In the genomic region with DNA sequence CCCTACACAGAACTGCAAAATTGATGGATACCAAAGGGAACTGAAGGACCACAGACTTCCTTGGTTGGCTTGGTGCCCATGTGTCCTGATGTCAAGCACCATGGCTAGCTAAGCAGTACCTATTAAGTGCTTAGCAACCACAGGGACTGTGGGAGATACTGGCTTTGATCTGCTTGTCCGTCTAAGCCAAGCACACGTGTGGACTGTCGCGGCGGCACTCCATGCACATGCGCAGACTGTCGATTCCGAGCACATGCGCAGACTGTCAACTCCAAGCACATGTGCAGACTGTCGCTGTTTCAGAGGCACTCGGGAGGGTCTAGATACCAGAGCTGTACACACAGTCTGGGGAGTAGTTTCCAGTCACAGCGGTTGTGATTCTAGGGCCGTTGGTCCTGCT, we compare ENCODE assay signal across 18 mouse cellular contexts.
A peak's percentile ranks its signal among the peaks of the same experiment; 100 is the strongest.
DNase-seq lines count a peak whose midpoint lies in the region; ATAC-seq lines count a peak whose summit lies in the region.
"Had no signal": no experiment of that assay in that cellular context is flagged by ENCODE, and none has a peak within 500 bp of the region (broad histone marks: within the 10 kb centered on the region; RNA-seq: fewer than 3 reads in every experiment).

No protein-coding gene starts in this region.

- peak; percentile 19 for DNase-seq in forebrain, embryonic 14.5 days (ENCODE audit: low spot score)
- DNase-seq in MN1 (ENCODE audit: low spot score): peak; percentile 35
- no peak for DNase-seq in right cerebral cortex, postnatal 25 days
- DNase-seq: adrenal gland, adult 8-10 months; kidney, adult 8-10 months; kidney, postnatal 4 days; lung, postnatal 10 days; thymus, adult 2 months had no signal

- no peaks in the 10 kb centered on the region for H3K36me3 ChIP-seq in forebrain, embryonic 14.5 days (ENCODE audit: control insufficient read depth, insufficient read depth, low read length)
- no peaks in the 10 kb centered on the region for H3K36me3 ChIP-seq in forebrain, embryonic 15.5 days
- no peaks in the 10 kb centered on the region for H3K36me3 ChIP-seq in hindbrain, embryonic 13.5 days
- H3K36me3 ChIP-seq in hindbrain, embryonic 12.5 days: no peaks in the 10 kb centered on the region
- H3K36me3 ChIP-seq in hindbrain, embryonic 16.5 days (ENCODE audit: control insufficient read depth, insufficient read depth, low read length): no peaks in the 10 kb centered on the region
- no peaks in the 10 kb centered on the region for H3K36me3 ChIP-seq in intestine, embryonic 16.5 days (ENCODE audit: control insufficient read depth, insufficient read depth, low read length)
- H3K36me3 ChIP-seq: embryonic facial prominence, embryonic 12.5 days; limb, embryonic 12.5 days; midbrain, embryonic 12.5 days; neural tube, embryonic 12.5 days had no signal

- no peak overlapping the region for H3K4me3 ChIP-seq in forebrain, embryonic 14.5 days (ENCODE audit: low read depth, low read length)
- no peak overlapping the region for H3K4me3 ChIP-seq in forebrain, embryonic 15.5 days
- no peak overlapping the region for H3K4me3 ChIP-seq in hindbrain, embryonic 13.5 days
- H3K4me3 ChIP-seq in hindbrain, embryonic 12.5 days: no peak overlapping the region
- H3K4me3 ChIP-seq in hindbrain, embryonic 16.5 days (ENCODE audit: low read length): no peak overlapping the region
- H3K4me3 ChIP-seq in intestine, embryonic 16.5 days (ENCODE audit: low read length): no peak overlapping the region
- H3K4me3 ChIP-seq: embryonic facial prominence, embryonic 12.5 days; limb, embryonic 12.5 days; midbrain, embryonic 12.5 days; neural tube, embryonic 12.5 days had no signal

- 90% methylated on average over 13 of the region's 13 CpGs for WGBS in forebrain, embryonic 14.5 days
- 87% methylated on average over 13 of the region's 13 CpGs for WGBS in forebrain, embryonic 15.5 days
- 73% methylated on average over 13 of the region's 13 CpGs for WGBS in hindbrain, embryonic 13.5 days
- 87% methylated on average over 13 of the region's 13 CpGs for WGBS in hindbrain, embryonic 12.5 days
- 65% methylated on average over 13 of the region's 13 CpGs for WGBS in hindbrain, embryonic 16.5 days
- 88% methylated on average over 13 of the region's 13 CpGs for WGBS in intestine, embryonic 16.5 days

- H3K4me2 ChIP-seq in forebrain, embryonic 14.5 days (ENCODE audit: low read length): no peak overlapping the region
- no peak overlapping the region for H3K4me2 ChIP-seq in forebrain, embryonic 15.5 days (replicated peaks)
- H3K4me2 ChIP-seq in hindbrain, embryonic 13.5 days: peak overlapping the region; percentile 19; the same call in 1 of the 2 replicates
- no peak overlapping the region for H3K4me2 ChIP-seq in hindbrain, embryonic 12.5 days (replicated peaks)
- peak overlapping the region; percentile 33; the same call in 1 of the 2 replicates for H3K4me2 ChIP-seq in hindbrain, embryonic 16.5 days (ENCODE audit: low read length)
- no peak overlapping the region for H3K4me2 ChIP-seq in intestine, embryonic 16.5 days (ENCODE audit: low read depth, low read length)
- H3K4me2 ChIP-seq: embryonic facial prominence, embryonic 12.5 days; limb, embryonic 12.5 days; midbrain, embryonic 12.5 days; neural tube, embryonic 12.5 days had no signal

- no peaks in the 10 kb centered on the region for H3K9me3 ChIP-seq in forebrain, embryonic 14.5 days (replicated peaks; ENCODE audit: control insufficient read depth, low read length)
- H3K9me3 ChIP-seq in forebrain, embryonic 15.5 days: no peaks in the 10 kb centered on the region
- H3K9me3 ChIP-seq in hindbrain, embryonic 13.5 days: no peaks in the 10 kb centered on the region
- no peaks in the 10 kb centered on the region for H3K9me3 ChIP-seq in hindbrain, embryonic 12.5 days (replicated peaks)
- H3K9me3 ChIP-seq in hindbrain, embryonic 16.5 days (ENCODE audit: control insufficient read depth, low read length): no peaks in the 10 kb centered on the region
- H3K9me3 ChIP-seq in intestine, embryonic 16.5 days (ENCODE audit: control insufficient read depth, low read length): no peaks in the 10 kb centered on the region
- H3K9me3 ChIP-seq: embryonic facial prominence, embryonic 12.5 days; limb, embryonic 12.5 days; midbrain, embryonic 12.5 days; neural tube, embryonic 12.5 days had no signal

- no peaks in the 10 kb centered on the region for H3K4me1 ChIP-seq in forebrain, embryonic 14.5 days (ENCODE audit: control insufficient read depth, insufficient read depth, low read length)
- H3K4me1 ChIP-seq in forebrain, embryonic 15.5 days: no peaks in the 10 kb centered on the region
- peaks cover 29% of the 10 kb centered on the region for H3K4me1 ChIP-seq in hindbrain, embryonic 13.5 days (replicated peaks)
- 0 out of 2 replicates have a peak, but pooled peaks cover 4% of the 10 kb centered on the region for H3K4me1 ChIP-seq in hindbrain, embryonic 12.5 days
- H3K4me1 ChIP-seq in hindbrain, embryonic 16.5 days (ENCODE audit: control insufficient read depth, insufficient read depth, low read depth, low read length): no peaks in the 10 kb centered on the region
- H3K4me1 ChIP-seq in intestine, embryonic 16.5 days (ENCODE audit: control insufficient read depth, insufficient read depth, low read length): 0 out of 2 replicates have a peak, but pooled peaks cover 4% of the 10 kb centered on the region
- H3K4me1 ChIP-seq: embryonic facial prominence, embryonic 12.5 days; midbrain, embryonic 12.5 days had no signal

- no peak overlapping the region for H3K9ac ChIP-seq in forebrain, embryonic 14.5 days (ENCODE audit: low read length)
- H3K9ac ChIP-seq in forebrain, embryonic 15.5 days (replicated peaks): no peak overlapping the region
- no peak overlapping the region for H3K9ac ChIP-seq in hindbrain, embryonic 13.5 days
- no peak overlapping the region for H3K9ac ChIP-seq in hindbrain, embryonic 12.5 days
- H3K9ac ChIP-seq in hindbrain, embryonic 16.5 days (ENCODE audit: low read depth, low read length): no peak overlapping the region
- H3K9ac ChIP-seq in intestine, embryonic 16.5 days (ENCODE audit: low read depth, low read length): no peak overlapping the region
- H3K9ac ChIP-seq: embryonic facial prominence, embryonic 12.5 days; limb, embryonic 12.5 days; liver, embryonic 14.5 days; midbrain, embryonic 12.5 days; neural tube, embryonic 12.5 days had no signal

- ATAC-seq in forebrain, embryonic 14.5 days: no peak
- ATAC-seq in forebrain, embryonic 15.5 days (replicated peaks): no peak
- peak; percentile 59; the same call in 1 of the 2 replicates for ATAC-seq in hindbrain, embryonic 13.5 days (ENCODE audit: low FRiP score)
- no peak for ATAC-seq in hindbrain, embryonic 12.5 days (ENCODE audit: low FRiP score)
- ATAC-seq in hindbrain, embryonic 16.5 days: peak; percentile 72
- no peak for ATAC-seq in intestine, embryonic 16.5 days

- no peaks in the 10 kb centered on the region for H3K27me3 ChIP-seq in forebrain, embryonic 14.5 days (replicated peaks; ENCODE audit: control insufficient read depth, insufficient read depth, low read length)
- H3K27me3 ChIP-seq in forebrain, embryonic 15.5 days: no peaks in the 10 kb centered on the region
- no peaks in the 10 kb centered on the region for H3K27me3 ChIP-seq in hindbrain, embryonic 13.5 days
- H3K27me3 ChIP-seq in hindbrain, embryonic 12.5 days: no peaks in the 10 kb centered on the region
- H3K27me3 ChIP-seq in hindbrain, embryonic 16.5 days (replicated peaks; ENCODE audit: control insufficient read depth, insufficient read depth, low read length): no peaks in the 10 kb centered on the region
- H3K27me3 ChIP-seq in intestine, embryonic 16.5 days (replicated peaks; ENCODE audit: control insufficient read depth, insufficient read depth, low read length): no peaks in the 10 kb centered on the region
- H3K27me3 ChIP-seq: embryonic facial prominence, embryonic 12.5 days; limb, embryonic 12.5 days; midbrain, embryonic 12.5 days; neural tube, embryonic 12.5 days had no signal

- H3K27ac ChIP-seq in forebrain, embryonic 14.5 days (ENCODE audit: low read depth, low read length): no peak overlapping the region
- H3K27ac ChIP-seq in forebrain, embryonic 15.5 days (replicated peaks): no peak overlapping the region
- H3K27ac ChIP-seq in hindbrain, embryonic 13.5 days: no peak overlapping the region
- no peak overlapping the region for H3K27ac ChIP-seq in hindbrain, embryonic 12.5 days
- no peak overlapping the region for H3K27ac ChIP-seq in hindbrain, embryonic 16.5 days (ENCODE audit: low read depth, low read length)
- H3K27ac ChIP-seq in intestine, embryonic 16.5 days (ENCODE audit: low read length): no peak overlapping the region
- H3K27ac ChIP-seq: embryonic facial prominence, embryonic 12.5 days; limb, embryonic 12.5 days; liver, embryonic 14.5 days; midbrain, embryonic 12.5 days; neural tube, embryonic 12.5 days had no signal

Comparison
In these comparisons a context has a peak if more than half of its experiments do, and no peak if none do; other contexts are left out.
1. ATAC-seq: peak in hindbrain, embryonic 13.5 days (single experiment) and hindbrain, embryonic 16.5 days (single experiment); none in forebrain, embryonic 14.5 days (single experiment), forebrain, embryonic 15.5 days (single experiment), hindbrain, embryonic 12.5 days (single experiment) and intestine, embryonic 16.5 days (single experiment).
2. H3K4me2 ChIP-seq: peak in hindbrain, embryonic 13.5 days (single experiment) and hindbrain, embryonic 16.5 days (single experiment); none in forebrain, embryonic 14.5 days (single experiment), forebrain, embryonic 15.5 days (single experiment), hindbrain, embryonic 12.5 days (single experiment) and intestine, embryonic 16.5 days (single experiment).